In genomic region chr19:3723904-3724303, GRCm38 (mm10) we compare ENCODE assay signal across 9 mouse cellular contexts. TPM values are rescaled to one million over a fixed set of nuclear protein-coding genes. Genes with fewer than 3 reads are reported as not detected.
A peak's percentile ranks its signal among the peaks of the same experiment; 100 is the strongest.
DNase-seq lines count a peak whose midpoint lies in the region; ATAC-seq lines count a peak whose summit lies in the region.
"Had no signal": no experiment of that assay in that cellular context is flagged by ENCODE, and none has a peak within 500 bp of the region (broad histone marks: within the 10 kb centered on the region; RNA-seq: fewer than 3 reads in every experiment).

No protein-coding gene starts in this region.

- intact Hi-C loops in left cerebral cortex, postnatal 14 days (cut with DNase I), result loop anchor here (5.0 kb wide), 1 partner anchor 43 kb away; the partner anchor contains the start of gene Kmt5b

- H3K4me1 ChIP-seq in forebrain, embryonic 11.5 days (replicated peaks; ENCODE audit: control insufficient read depth, insufficient read depth, low read length), result no peaks in the 10 kb centered on the region; the same call in 1 of the 2 replicates
- H3K4me1 ChIP-seq in forebrain, embryonic 13.5 days, result peaks cover 11% of the 10 kb centered on the region
- 0 out of 2 replicates have a peak, but pooled peaks cover 7% of the 10 kb centered on the region for H3K4me1 ChIP-seq in midbrain, embryonic 14.5 days (ENCODE audit: control insufficient read depth, insufficient read depth, low read length)
- H3K4me1 ChIP-seq in midbrain, embryonic 16.5 days (ENCODE audit: control insufficient read depth, insufficient read depth, low read length), result peaks cover 8% of the 10 kb centered on the region
- peaks cover 9% of the 10 kb centered on the region for H3K4me1 ChIP-seq in liver, embryonic 13.5 days (replicated peaks)

- no peak overlapping the region for H3K4me3 ChIP-seq in forebrain, embryonic 11.5 days (ENCODE audit: low read depth, low read length)
- H3K4me3 ChIP-seq in forebrain, embryonic 13.5 days, result no peak overlapping the region
- H3K4me3 ChIP-seq in midbrain, embryonic 14.5 days (replicated peaks; ENCODE audit: low read depth, low read length), result no peak overlapping the region
- no peak overlapping the region for H3K4me3 ChIP-seq in midbrain, embryonic 16.5 days (ENCODE audit: low read depth, low read length)
- no peak overlapping the region for H3K4me3 ChIP-seq in liver, embryonic 13.5 days (replicated peaks)
- H3K4me3 ChIP-seq: megakaryocyte, embryonic 14.5 days had no signal

- no peak overlapping the region for H3K4me2 ChIP-seq in forebrain, embryonic 11.5 days (ENCODE audit: low read depth, low read length, severe bottlenecking)
- no peak overlapping the region for H3K4me2 ChIP-seq in forebrain, embryonic 13.5 days
- H3K4me2 ChIP-seq in midbrain, embryonic 14.5 days (ENCODE audit: low read length), result no peak overlapping the region
- H3K4me2 ChIP-seq in midbrain, embryonic 16.5 days (ENCODE audit: low read length), result no peak overlapping the region
- no peak overlapping the region for H3K4me2 ChIP-seq in liver, embryonic 13.5 days

- H3K27me3 ChIP-seq in forebrain, embryonic 11.5 days (ENCODE audit: control insufficient read depth, insufficient read depth, low read length), result no peaks in the 10 kb centered on the region
- H3K27me3 ChIP-seq in forebrain, embryonic 13.5 days, result no peaks in the 10 kb centered on the region
- no peaks in the 10 kb centered on the region for H3K27me3 ChIP-seq in midbrain, embryonic 14.5 days (ENCODE audit: control insufficient read depth, insufficient read depth, low read length)
- no peaks in the 10 kb centered on the region for H3K27me3 ChIP-seq in midbrain, embryonic 16.5 days (ENCODE audit: control insufficient read depth, insufficient read depth, low read depth, low read length)
- no peaks in the 10 kb centered on the region for H3K27me3 ChIP-seq in liver, embryonic 13.5 days

- H3K9ac ChIP-seq in forebrain, embryonic 11.5 days (ENCODE audit: low read length), result no peak overlapping the region
- H3K9ac ChIP-seq in forebrain, embryonic 13.5 days, result no peak overlapping the region
- H3K9ac ChIP-seq in midbrain, embryonic 14.5 days (replicated peaks; ENCODE audit: low read length), result no peak overlapping the region
- no peak overlapping the region for H3K9ac ChIP-seq in midbrain, embryonic 16.5 days (ENCODE audit: low read depth, low read length)
- no peak overlapping the region for H3K9ac ChIP-seq in liver, embryonic 13.5 days

- peak; percentile 71 for DNase-seq in forebrain, embryonic 11.5 days (ENCODE audit: low spot score)
- DNase-seq in midbrain, embryonic 14.5 days, result peak; percentile 31
- peak; percentile 39 for DNase-seq in liver, embryonic 13.5 days
- DNase-seq in testis, postnatal 10 days (ENCODE audit: low spot score), result peak; percentile 60
- DNase-seq in left cerebral cortex, postnatal 14 days (ENCODE audit: low spot score in 2 of 2), result no peak
- no peak for DNase-seq in urinary bladder, postnatal 36 days (ENCODE audit: low spot score in 2 of 2)

- no peak overlapping the region for H3K27ac ChIP-seq in forebrain, embryonic 11.5 days (ENCODE audit: low read depth, low read length)
- H3K27ac ChIP-seq in forebrain, embryonic 13.5 days, result no peak overlapping the region
- no peak overlapping the region for H3K27ac ChIP-seq in midbrain, embryonic 14.5 days (replicated peaks; ENCODE audit: low read depth, low read length)
- H3K27ac ChIP-seq in midbrain, embryonic 16.5 days (ENCODE audit: low read length), result no peak overlapping the region
- no peak overlapping the region for H3K27ac ChIP-seq in liver, embryonic 13.5 days

- peaks cover 2% of the 10 kb centered on the region; the same call in 1 of the 2 replicates for H3K9me3 ChIP-seq in forebrain, embryonic 11.5 days (ENCODE audit: control insufficient read depth, low read length)
- 0 out of 2 replicates have a peak, but pooled peaks cover 6% of the 10 kb centered on the region for H3K9me3 ChIP-seq in forebrain, embryonic 13.5 days (replicated peaks)
- H3K9me3 ChIP-seq in midbrain, embryonic 14.5 days (ENCODE audit: control insufficient read depth, low read length), result no peaks in the 10 kb centered on the region
- no peaks in the 10 kb centered on the region for H3K9me3 ChIP-seq in midbrain, embryonic 16.5 days (replicated peaks; ENCODE audit: control insufficient read depth, low read length, poor library complexity, severe bottlenecking)
- H3K9me3 ChIP-seq in liver, embryonic 13.5 days (replicated peaks), result no peaks in the 10 kb centered on the region

- H3K36me3 ChIP-seq in forebrain, embryonic 11.5 days (ENCODE audit: control insufficient read depth, insufficient read depth, low read length), result no peaks in the 10 kb centered on the region
- H3K36me3 ChIP-seq in forebrain, embryonic 13.5 days (ENCODE audit: poor library complexity, severe bottlenecking), result no peaks in the 10 kb centered on the region
- no peaks in the 10 kb centered on the region for H3K36me3 ChIP-seq in midbrain, embryonic 14.5 days (ENCODE audit: control insufficient read depth, insufficient read depth, low read length)
- H3K36me3 ChIP-seq in midbrain, embryonic 16.5 days (ENCODE audit: control insufficient read depth, insufficient read depth, low read length), result no peaks in the 10 kb centered on the region
- no peaks in the 10 kb centered on the region for H3K36me3 ChIP-seq in liver, embryonic 13.5 days

- WGBS in forebrain, embryonic 11.5 days, result 76% methylated on average over 4 of the region's 4 CpGs
- 76% methylated on average over 4 of the region's 4 CpGs for WGBS in forebrain, embryonic 13.5 days
- 76% methylated on average over 4 of the region's 4 CpGs for WGBS in midbrain, embryonic 14.5 days
- 78% methylated on average over 4 of the region's 4 CpGs for WGBS in midbrain, embryonic 16.5 days
- 68% methylated on average over 4 of the region's 4 CpGs for WGBS in liver, embryonic 13.5 days (ENCODE audit: insufficient replicate concordance)

- ATAC-seq in forebrain, embryonic 11.5 days (replicated peaks; ENCODE audit: low FRiP score), result no peak
- no peak for ATAC-seq in forebrain, embryonic 13.5 days
- no peak for ATAC-seq in midbrain, embryonic 14.5 days (ENCODE audit: low FRiP score, low TSS enrichment)
- ATAC-seq in midbrain, embryonic 16.5 days, result no peak
- ATAC-seq in liver, embryonic 13.5 days (ENCODE audit: low read depth), result no peak

RNA-seq across cellular contexts. Expression of gene 1810055G02Rik, which starts 15.8 kb away (rescaled TPM):
- polyA plus RNA-seq in forebrain, embryonic 11.5 days (2014; fragmentation: Nextera tagmentation; extraction: Ambion mirVana), result 42.3 and 52.1 TPM in 2 replicates
- 27.8 and 32.6 TPM in 2 replicates for polyA plus RNA-seq in forebrain, embryonic 13.5 days (2015; fragmentation: Nextera tagmentation; extraction: Ambion mirVana)
- 31.4 and 33.7 TPM in 2 replicates for polyA plus RNA-seq in midbrain, embryonic 14.5 days (2014; fragmentation: Nextera tagmentation; extraction: Ambion mirVana)
- 33.3 and 33.4 TPM in 2 replicates for polyA plus RNA-seq in midbrain, embryonic 16.5 days (2015; fragmentation: Nextera tagmentation; extraction: Ambion mirVana)
- polyA plus RNA-seq in liver, embryonic 13.5 days (2015; fragmentation: Nextera tagmentation; extraction: Ambion mirVana), result 13.2 and 14.5 TPM in 2 replicates
- 10 to 100 TPM; 42.8 to 52.3 TPM for total RNA-seq in left cerebral cortex, postnatal 14 days (2021)

RNA-seq across cellular contexts. Expression of gene Lrp5, which starts 37.5 kb away (rescaled TPM):
- polyA plus RNA-seq in forebrain, embryonic 11.5 days (2014; fragmentation: Nextera tagmentation; extraction: Ambion mirVana), result 4.7 and 5.2 TPM in 2 replicates
- 2.0 and 2.2 TPM in 2 replicates for polyA plus RNA-seq in forebrain, embryonic 13.5 days (2015; fragmentation: Nextera tagmentation; extraction: Ambion mirVana)
- 1.1 and 1.3 TPM in 2 replicates for polyA plus RNA-seq in midbrain, embryonic 14.5 days (2014; fragmentation: Nextera tagmentation; extraction: Ambion mirVana)
- polyA plus RNA-seq in midbrain, embryonic 16.5 days (2015; fragmentation: Nextera tagmentation; extraction: Ambion mirVana), result 0.89 and 0.92 TPM in 2 replicates
- 1.9 and 2.0 TPM in 2 replicates for polyA plus RNA-seq in liver, embryonic 13.5 days (2015; fragmentation: Nextera tagmentation; extraction: Ambion mirVana)
- 10 to 100 TPM in 1 of 2 experiments, 1 to 10 TPM in 1; 9.5 to 10.5 TPM for total RNA-seq in left cerebral cortex, postnatal 14 days (2021)

RNA-seq across cellular contexts. Expression of gene Kmt5b, which starts 43.3 kb away (rescaled TPM):
- polyA plus RNA-seq in forebrain, embryonic 11.5 days (2014; fragmentation: Nextera tagmentation; extraction: Ambion mirVana), result 43.2 and 44.6 TPM in 2 replicates
- 43.3 and 52.7 TPM in 2 replicates for polyA plus RNA-seq in forebrain, embryonic 13.5 days (2015; fragmentation: Nextera tagmentation; extraction: Ambion mirVana)
- 55.6 and 74.0 TPM in 2 replicates for polyA plus RNA-seq in midbrain, embryonic 14.5 days (2014; fragmentation: Nextera tagmentation; extraction: Ambion mirVana)
- polyA plus RNA-seq in midbrain, embryonic 16.5 days (2015; fragmentation: Nextera tagmentation; extraction: Ambion mirVana), result 50.3 and 59.6 TPM in 2 replicates
- polyA plus RNA-seq in liver, embryonic 13.5 days (2015; fragmentation: Nextera tagmentation; extraction: Ambion mirVana), result 6.5 and 8.9 TPM in 2 replicates
- total RNA-seq in left cerebral cortex, postnatal 14 days (2021), result 10 to 100 TPM; 54.5 to 54.7 TPM

Comparison
In these comparisons a context has a peak if more than half of its experiments do, and no peak if none do; other contexts are left out.
1. DNase-seq: peak in forebrain, embryonic 11.5 days (single experiment), midbrain, embryonic 14.5 days (single experiment), liver, embryonic 13.5 days (single experiment) and testis, postnatal 10 days (single experiment); none in left cerebral cortex, postnatal 14 days (0 of 2) and urinary bladder, postnatal 36 days (0 of 2).